Mouse (Mus musculus): ENCODE results near the gene Rnf113a2. TPM values are rescaled to one million over a fixed set of nuclear protein-coding genes. Genes with fewer than 3 reads are reported as not detected.

Gene Rnf113a2
- polyA plus RNA-seq, 1 experiment from 2014 or later = 22.2 TPM

GRCm38 (mm10) chr12:84451801-84452200, 34.8 kb downstream of the Rnf113a2 start:
- Histone ChIP-seq H3K36me3 (peaks cover 1% of the 10 kb centered on the region; the same call in 1 of the 2 replicates), H3K9ac (peak overlapping the region; percentile 66), H3K27ac (peak overlapping the region; percentile 95), H3K9me3 (replicated peaks) (no peaks in the 10 kb centered on the region), H3K4me3 (peak overlapping the region; percentile 78), H3K27me3 (no peaks in the 10 kb centered on the region), H3K4me2 (peak overlapping the region; percentile 91), H3K4me1 (replicated peaks) (peaks cover 26% of the 10 kb centered on the region)
- no peak for ATAC-seq (replicated peaks; ENCODE audit: insufficient number of reproducible peaks, insufficient read depth, low FRiP score, low read depth)
- WGBS = 2% methylated on average over 11 of the region's 11 CpGs

GRCm38 (mm10) chr12:84456911-84457310, 39.9 kb downstream of the Rnf113a2 start:
- WGBS = 90% methylated on average over 3 of the region's 3 CpGs

DNA sequence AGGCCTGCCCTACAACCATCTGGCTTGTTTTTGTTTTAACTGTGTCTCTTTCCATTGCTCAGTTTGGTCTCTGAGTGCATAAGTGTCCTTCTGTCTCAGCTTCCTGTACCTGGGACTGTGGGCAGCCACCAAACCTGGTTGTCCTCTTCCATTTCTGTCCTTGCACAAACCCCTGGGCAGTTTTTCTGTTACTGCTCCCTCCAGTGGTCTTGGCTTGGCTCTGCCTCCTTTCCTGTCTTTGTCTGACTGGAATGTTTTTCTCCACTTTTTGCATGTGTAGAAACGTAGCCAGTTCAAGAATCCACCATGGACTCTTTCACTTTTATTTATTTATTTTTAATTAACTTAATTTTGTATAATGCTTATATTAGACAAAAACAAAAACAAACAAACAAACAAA, 42.8 kb downstream of the Rnf113a2 start:
- H3K9ac ChIP-seq = no peak overlapping the region
- H3K36me3 ChIP-seq = peaks cover 53% of the 10 kb centered on the region
- H3K4me3 ChIP-seq = no peak overlapping the region
- no peaks in the 10 kb centered on the region for H3K27me3 ChIP-seq
- no peaks in the 10 kb centered on the region for H3K9me3 ChIP-seq (replicated peaks)
- no peak overlapping the region for H3K4me2 ChIP-seq
- H3K4me1 ChIP-seq (replicated peaks) = no peaks in the 10 kb centered on the region
- 57% methylated on average over 1 of the region's 1 CpGs for WGBS
- no peak overlapping the region for H3K27ac ChIP-seq
- no peak for ATAC-seq (replicated peaks; ENCODE audit: insufficient number of reproducible peaks, insufficient read depth, low FRiP score, low read depth)

More at GRCm38 (mm10) chr12:84456911-84457310, 39.9 kb downstream of the Rnf113a2 start:
- no peak for ATAC-seq (replicated peaks; ENCODE audit: insufficient number of reproducible peaks, insufficient read depth, low FRiP score, low read depth)
- Histone ChIP-seq H3K4me3 (no peak overlapping the region), H3K9ac (no peak overlapping the region), H3K27ac (no peak overlapping the region), H3K9me3 (replicated peaks) (no peaks in the 10 kb centered on the region), H3K27me3 (no peaks in the 10 kb centered on the region), H3K36me3 (peaks cover 34% of the 10 kb centered on the region), H3K4me1 (replicated peaks) (peaks cover 14% of the 10 kb centered on the region), H3K4me2 (no peak overlapping the region)

DNA sequence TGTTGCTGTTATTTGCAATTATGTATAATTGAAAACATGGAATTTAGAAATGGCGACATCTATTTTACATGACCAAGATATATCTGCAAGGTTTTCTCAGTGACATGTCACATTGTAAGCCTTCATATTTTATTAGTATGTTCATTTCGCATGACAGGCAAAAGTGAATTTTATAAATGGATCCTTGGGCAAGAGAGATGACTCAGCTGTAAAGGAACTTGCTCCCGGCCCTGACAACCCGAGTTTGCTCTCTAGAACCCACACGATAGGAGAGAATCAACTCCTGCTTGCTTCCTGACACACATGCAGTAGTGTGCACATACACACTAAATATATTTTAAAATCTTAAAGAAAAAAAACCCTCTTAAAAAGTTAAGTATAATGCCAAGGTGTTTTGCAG, 44.4 kb downstream of the Rnf113a2 start:
- Histone ChIP-seq H3K27me3 (no peaks in the 10 kb centered on the region), H3K27ac (no peak overlapping the region), H3K9me3 (replicated peaks) (no peaks in the 10 kb centered on the region), H3K4me3 (no peak overlapping the region), H3K9ac (no peak overlapping the region), H3K36me3 (peaks cover 57% of the 10 kb centered on the region), H3K4me1 (replicated peaks) (no peaks in the 10 kb centered on the region), H3K4me2 (no peak overlapping the region)
- 88% methylated on average over 5 of the region's 5 CpGs for WGBS
- no peak for ATAC-seq (replicated peaks; ENCODE audit: insufficient number of reproducible peaks, insufficient read depth, low FRiP score, low read depth)

GRCm38 (mm10) chr12:84462856-84463255, 45.9 kb downstream of the Rnf113a2 start:
- no peak for ATAC-seq (replicated peaks; ENCODE audit: insufficient number of reproducible peaks, insufficient read depth, low FRiP score, low read depth)
- Histone ChIP-seq H3K4me2 (no peak overlapping the region), H3K4me1 (replicated peaks) (no peaks in the 10 kb centered on the region), H3K9me3 (replicated peaks) (no peaks in the 10 kb centered on the region), H3K9ac (no peak overlapping the region), H3K27ac (no peak overlapping the region), H3K27me3 (no peaks in the 10 kb centered on the region), H3K4me3 (no peak overlapping the region), H3K36me3 (peaks cover 53% of the 10 kb centered on the region)
- 87% methylated on average over 3 of the region's 3 CpGs for WGBS

Other genes with a start within 250 kb of the Rnf113a2 start
- gene Elmsan1, start 198.3 kb upstream of the Rnf113a2 start, polyA plus RNA-seq (2015; fragmentation: Nextera tagmentation; extraction: Ambion mirVana) = 6.0 and 10.0 TPM in 2 replicates
- gene Ptgr2, start 132.0 kb upstream of the Rnf113a2 start, polyA plus RNA-seq (2015; fragmentation: Nextera tagmentation; extraction: Ambion mirVana) = 69.3 and 89.7 TPM in 2 replicates
- gene Zfp410, start 100.3 kb upstream of the Rnf113a2 start, polyA plus RNA-seq (2015; fragmentation: Nextera tagmentation; extraction: Ambion mirVana) = 46.3 and 56.1 TPM in 2 replicates
- gene Coq6, start 55.5 kb upstream of the Rnf113a2 start, polyA plus RNA-seq (2015; fragmentation: Nextera tagmentation; extraction: Ambion mirVana) = 73.7 and 77.7 TPM in 2 replicates
- 7.1 TPM in 2 replicates for gene Fam161b, start 55.4 kb upstream of the Rnf113a2 start, polyA plus RNA-seq (2015; fragmentation: Nextera tagmentation; extraction: Ambion mirVana)
- gene Entpd5, start 8.2 kb upstream of the Rnf113a2 start, polyA plus RNA-seq (2015; fragmentation: Nextera tagmentation; extraction: Ambion mirVana) = 30.3 and 32.2 TPM in 2 replicates
- 1.1 and 1.5 TPM in 2 replicates for gene Bbof1, start 8.1 kb upstream of the Rnf113a2 start, polyA plus RNA-seq (2015; fragmentation: Nextera tagmentation; extraction: Ambion mirVana)
- gene Aldh6a1, start 33.8 kb downstream of the Rnf113a2 start, polyA plus RNA-seq (2015; fragmentation: Nextera tagmentation; extraction: Ambion mirVana) = 55.5 and 58.9 TPM in 2 replicates
- gene Lin52, start 34.2 kb downstream of the Rnf113a2 start, polyA plus RNA-seq (2015; fragmentation: Nextera tagmentation; extraction: Ambion mirVana) = 13.3 and 15.1 TPM in 2 replicates
- not detected in 2 replicates for gene Vsx2, start 152.6 kb downstream of the Rnf113a2 start, polyA plus RNA-seq (2015; fragmentation: Nextera tagmentation; extraction: Ambion mirVana)
- 9.3 and 13.6 TPM in 2 replicates for gene Abcd4, start 200.2 kb downstream of the Rnf113a2 start, polyA plus RNA-seq (2015; fragmentation: Nextera tagmentation; extraction: Ambion mirVana)
- gene Vrtn, start 223.8 kb downstream of the Rnf113a2 start, polyA plus RNA-seq (2015; fragmentation: Nextera tagmentation; extraction: Ambion mirVana) = 0.33 TPM in 1 of 2 replicates, not detected in the other

All from heart, embryonic 15.5 days (tissue).